Mouse (Mus musculus) kidney, postnatal 14 days (tissue): ENCODE data around the gene Msmb.
"Not testable (repeated sequence)": the region's sequence is repeated elsewhere in the genome, so short reads cannot be mapped to it uniquely, and the experiment has no call there.

ENCODE experiments used
- DNase-seq: peaks from one replicate; pipeline ENCODE4 v3.0.0; 2022; ENCODE audit warnings: mixed read lengths

Gene Msmb

DNA sequence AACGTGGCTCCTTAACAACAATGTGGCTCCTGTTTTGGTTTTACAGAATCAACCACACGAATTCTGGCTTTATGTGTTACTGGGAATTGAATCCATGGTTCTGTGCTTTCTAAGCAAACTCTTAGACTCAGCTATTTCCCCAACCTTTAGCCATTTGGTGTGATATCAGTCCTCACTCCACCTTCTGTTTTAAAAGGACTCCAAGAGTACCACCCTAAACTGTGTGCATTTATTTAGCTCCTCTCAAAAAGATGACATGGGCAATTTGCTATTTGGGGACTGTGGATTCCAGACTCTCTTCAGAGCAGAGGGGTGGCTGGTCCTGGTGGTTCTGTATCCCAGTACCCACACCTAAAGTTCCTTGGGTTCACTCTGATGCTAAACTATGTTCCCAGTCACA is 4.8 kb downstream of the Msmb start:
- no peak for DNase-seq

DNA sequence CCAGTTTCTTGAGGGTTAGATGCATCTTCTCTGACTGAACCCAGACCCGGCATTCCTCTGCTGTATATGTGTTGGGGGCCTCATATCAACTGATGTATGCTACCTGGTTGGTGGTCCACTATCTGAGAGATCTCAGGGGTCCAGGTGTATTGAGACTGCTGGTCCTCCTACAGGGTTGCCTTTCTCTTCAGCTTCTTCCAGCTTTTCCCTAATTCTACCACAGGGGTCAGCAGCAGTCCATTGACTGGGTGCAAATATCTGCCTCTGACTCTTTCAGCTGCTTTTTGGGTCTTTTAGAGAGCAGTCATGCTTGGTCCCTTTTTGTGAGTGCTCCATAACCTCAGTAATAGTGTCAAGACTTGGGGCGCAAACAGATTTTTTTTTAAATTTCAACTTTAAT is 9.0 kb downstream of the Msmb start:
- no peak for DNase-seq

DNA sequence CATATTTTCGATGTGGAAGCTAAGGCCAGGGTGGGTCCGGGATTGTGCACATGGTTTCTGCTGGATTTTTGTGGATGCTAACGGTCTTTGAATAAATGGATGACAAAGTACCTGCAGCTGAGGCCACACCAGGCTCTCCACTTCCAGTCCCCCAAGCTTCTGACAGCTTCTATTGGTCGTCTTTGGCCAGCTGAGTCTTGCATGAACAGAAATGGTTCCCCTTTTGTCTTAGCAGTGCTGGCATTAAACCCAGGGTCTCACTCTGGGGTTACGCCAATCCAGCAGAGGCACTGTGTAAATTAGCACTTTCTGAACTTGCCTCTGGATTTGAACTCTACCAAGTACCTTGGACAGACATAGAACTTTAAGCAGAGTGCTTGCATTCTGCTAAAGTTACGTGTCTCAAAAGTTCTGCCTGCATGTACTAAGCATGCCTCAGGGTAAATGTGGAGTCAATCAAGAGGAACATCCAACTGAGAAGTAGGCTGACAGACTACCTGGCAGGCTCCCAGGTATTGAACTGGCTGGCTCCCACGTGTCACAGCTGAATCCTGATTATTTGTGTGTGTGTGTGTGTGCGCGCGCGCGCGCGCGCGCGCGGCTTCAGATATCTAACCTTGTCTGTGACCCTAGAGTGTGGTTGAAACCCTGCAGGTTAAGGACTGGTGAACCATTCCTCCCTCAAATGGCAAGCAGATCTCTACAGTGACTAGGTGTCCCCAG is 10.6 kb downstream of the Msmb start:
- no peak for DNase-seq

DNA sequence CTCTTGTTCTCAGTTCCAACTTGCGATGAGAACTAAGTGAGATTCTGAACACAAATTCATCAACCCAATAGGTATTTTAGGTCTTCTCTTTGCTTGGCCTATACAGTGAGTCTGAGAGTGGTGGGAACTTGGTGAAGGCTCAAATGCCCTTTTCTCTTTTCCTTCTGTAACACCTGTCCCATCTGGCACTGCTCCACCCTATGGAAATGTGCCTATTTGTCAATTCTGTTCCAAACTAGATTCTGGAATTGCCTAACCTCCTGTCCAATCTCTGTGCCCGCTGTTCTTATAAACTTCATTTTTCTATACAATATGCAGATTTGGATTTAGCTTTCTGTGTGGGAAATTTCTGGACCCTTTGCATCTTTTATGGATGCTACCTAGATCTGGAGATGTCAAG is 11.3 kb downstream of the Msmb start:
- no peak for DNase-seq

DNA sequence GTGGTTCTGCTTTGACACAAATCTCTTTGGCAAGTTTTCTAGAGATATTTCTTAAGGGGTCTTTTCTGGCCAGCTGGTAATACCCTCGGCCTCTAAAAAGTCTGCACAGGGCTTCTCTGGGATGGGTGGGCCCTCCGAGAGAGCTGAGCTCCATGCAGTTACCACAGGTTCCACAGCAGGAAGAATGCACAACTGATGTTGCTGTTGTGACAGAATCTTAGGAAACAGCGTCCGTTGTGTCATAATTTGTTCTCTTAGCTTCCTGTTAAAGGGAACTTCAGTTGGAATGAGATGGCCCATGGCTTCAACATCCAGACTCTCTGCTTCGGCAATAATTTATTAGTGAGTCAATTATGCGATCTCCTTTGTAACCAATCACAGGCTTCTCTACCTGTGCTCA is 12.9 kb downstream of the Msmb start:
- DNase-seq, result no peak

DNA sequence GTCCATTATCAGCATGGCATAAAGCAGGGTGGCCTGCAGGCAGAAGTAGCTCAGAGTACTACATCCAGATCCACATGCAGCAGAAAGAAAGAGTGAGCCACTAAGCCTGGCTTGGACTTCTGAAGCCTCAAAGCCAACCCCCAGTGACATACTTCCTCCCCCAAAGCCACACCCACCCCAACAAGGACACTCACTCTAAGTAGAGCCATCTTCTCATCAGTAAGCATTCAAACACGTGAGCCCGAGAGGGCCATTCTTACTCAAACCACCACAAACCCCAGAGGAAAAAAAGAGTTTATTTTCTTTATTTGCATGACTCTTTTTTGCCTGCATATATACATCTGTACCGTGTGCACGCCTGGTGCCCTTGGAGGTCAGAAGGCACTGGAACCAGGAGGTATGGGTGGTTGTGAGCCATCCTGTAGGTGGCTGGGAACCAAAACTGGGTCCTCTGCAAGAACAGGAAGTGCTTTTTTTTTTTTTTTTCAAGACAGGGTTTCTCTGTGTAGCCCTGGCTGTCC is 17.4 kb downstream of the Msmb start:
- DNase-seq, result no peak

DNA sequence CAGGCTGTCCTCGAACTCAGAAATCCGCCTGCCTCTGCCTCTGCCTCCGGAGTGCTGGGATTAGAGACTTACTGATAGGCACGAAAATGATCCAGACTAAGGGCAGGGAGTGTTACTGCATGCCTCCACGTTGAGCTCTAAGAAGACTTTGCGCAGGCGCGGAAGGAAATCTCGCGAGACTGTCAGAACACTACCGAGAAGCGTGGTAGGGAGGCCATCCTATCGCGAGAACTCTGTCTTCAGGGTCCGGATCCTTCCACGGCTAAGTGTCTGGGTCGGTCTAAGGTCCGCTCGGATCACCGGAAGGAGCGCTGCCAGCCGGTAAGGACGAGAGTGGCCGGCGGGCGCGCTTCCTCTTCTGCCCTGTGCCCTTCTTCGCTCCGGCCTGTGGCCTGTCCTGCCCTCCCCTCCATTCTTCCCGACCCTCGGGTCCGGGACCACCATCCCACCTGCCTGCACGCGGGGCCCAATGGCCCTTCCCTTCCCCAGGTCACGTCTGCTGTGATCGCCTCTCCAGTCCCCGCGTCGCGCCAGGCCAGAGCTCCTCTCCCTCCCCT is 17.9 kb downstream of the Msmb start, which contains the start of gene Ncoa4:
Gene Ncoa4, plus strand, starts transcription at position 176 of the 557 bp plus-strand sequence.
- DNase-seq, result peak; percentile 99

DNA sequence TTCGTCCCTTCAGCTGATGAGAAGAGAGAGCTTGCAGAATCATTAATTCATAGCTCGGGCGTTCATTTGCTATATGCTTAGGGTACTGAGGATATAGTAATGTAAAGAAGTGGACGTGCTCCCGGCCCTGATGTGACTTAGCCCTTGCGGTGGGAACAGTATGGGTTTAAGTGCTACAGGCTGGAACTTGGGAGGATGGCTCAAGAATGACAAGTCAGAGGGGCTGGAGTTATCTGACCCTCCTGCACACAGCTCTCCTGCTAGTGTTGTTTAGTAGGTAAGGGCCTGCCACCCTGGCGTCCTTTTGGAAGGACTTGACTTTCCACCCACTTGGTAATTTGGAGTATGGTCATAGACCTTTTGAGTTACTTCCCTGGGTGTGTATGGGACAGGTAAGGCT is 18.7 kb downstream of the Msmb start:
- DNase-seq, result no peak

DNA sequence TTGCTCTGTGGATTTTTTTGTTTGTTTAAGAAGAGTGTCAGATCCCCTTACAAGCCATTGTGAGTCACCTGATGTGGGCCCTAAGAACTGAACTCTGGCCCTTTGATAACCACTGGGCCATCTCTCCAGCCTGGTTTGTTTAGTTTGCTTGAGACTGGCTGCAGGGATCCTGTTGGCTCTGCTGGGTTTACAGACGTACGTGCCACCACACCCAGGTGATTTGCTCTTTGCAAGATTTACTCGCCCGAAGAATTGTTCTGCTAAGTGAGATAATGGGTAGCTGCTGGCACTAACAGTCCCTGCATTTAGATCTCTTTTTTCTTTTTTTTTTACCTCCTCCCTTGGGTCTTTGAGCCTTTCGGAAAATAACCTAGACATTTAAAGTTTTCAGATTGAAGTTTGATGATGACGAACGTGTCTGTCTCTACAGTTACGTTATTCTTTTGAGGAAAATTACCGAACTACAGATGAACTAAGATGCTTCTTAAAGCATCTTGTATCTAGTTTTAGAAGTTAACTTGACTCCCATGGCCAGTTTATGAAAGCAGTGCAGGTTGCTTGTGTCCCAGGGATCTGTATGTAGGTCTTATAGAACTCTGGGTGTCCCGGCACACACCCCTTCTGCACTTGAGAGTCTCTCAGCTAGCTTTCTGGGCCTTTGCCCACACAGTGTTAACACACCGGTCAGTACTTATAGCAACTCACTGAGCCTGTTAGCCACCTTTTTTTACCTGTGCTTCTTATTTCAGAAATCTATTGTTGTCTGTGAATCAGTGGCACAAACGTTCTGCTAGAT is 19.5 kb downstream of the Msmb start:
- DNase-seq, result no peak

DNA sequence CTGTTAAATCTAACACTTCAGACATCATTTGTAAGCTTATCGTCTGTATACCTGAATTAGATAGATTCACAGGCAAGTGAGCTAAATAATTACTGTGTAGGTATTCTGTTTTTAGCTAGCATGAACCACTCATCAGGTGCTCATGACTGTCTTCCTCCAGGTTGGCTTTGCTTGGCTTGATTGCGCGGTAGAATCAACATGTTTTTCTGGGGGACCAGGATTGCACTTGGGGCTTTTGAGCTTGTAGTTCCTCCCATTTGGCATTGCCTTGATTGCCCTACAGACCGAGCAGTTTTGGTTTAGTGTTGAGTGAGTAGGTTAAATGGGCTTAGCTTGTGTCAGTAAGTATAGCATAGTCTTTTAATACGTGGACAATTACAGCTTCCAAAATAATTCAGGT is 20.4 kb downstream of the Msmb start:
- DNase-seq, result no peak

DNA sequence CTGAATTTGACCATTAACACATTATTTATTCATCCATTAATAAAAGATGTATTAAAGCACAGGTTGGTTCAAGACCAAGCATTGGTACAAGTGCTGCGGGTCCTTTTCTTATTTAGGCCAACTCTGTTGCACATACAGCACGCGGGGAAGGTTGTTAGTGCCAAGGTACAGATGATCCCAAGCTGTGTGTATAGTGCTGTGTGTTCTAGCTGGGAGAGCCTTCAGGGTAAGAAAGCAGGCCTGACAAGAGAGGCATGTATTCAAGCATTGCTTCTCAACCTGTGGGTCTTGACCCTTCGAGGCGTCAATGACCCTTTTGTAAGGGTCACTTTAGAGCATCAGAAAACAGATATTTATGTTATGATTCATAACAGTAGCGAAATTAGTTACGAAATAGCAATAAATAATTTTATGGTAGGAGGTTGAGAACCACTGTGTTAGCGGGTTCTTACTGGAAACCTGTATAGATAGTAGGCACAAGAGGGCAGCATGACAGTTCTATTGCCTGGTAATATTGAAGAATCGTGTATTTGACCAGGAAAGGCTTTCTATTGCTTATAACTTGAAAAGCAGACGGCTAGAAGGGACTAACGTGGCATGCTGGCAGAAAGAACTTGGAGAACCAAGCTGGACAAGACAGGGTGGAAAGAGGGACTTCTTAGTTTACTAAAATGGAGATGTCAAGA is 21.5 kb downstream of the Msmb start:
- no peak for DNase-seq

DNA sequence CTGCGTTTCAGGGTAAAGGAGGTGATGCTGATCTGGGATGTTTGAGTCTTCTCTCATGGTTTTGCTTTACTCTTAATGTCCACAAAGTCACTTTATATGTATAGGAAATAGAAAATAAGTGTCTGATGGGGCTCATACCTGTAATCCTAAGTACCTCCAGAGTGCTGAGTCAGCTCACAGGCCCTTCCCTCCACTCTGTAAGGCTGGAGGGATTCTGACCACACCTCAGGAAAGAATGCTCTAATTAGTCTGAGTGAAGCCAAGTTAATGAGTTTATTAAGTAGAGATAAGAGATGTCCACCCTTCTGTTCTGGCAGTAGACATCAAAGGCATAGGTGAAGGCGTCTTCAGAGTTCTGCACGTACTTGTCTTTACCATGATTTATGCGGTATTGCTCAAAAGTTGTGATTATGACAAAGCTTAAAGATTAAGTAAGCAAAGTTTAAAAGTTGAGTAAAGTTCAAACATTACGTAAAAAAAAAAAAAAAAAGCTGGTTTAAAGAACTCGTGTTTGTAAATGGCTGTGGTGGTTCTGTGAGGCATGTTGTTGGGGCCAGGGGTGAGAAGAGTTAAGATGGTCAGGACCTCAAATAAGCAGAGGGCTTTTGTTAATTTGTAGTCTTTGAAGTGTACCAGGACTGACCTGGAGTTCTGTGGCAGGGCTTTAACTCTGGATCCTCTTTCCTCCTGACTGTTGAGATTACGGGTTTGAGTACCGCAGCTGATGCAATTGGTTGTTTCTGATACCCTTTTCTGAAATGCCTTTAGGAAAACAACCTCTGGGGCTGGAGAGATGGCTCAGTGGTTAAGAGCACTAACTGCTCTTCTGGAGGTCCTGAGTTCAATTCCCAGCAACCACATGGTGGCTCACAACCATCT is 22.6 kb downstream of the Msmb start:
- DNase-seq, result no peak

DNA sequence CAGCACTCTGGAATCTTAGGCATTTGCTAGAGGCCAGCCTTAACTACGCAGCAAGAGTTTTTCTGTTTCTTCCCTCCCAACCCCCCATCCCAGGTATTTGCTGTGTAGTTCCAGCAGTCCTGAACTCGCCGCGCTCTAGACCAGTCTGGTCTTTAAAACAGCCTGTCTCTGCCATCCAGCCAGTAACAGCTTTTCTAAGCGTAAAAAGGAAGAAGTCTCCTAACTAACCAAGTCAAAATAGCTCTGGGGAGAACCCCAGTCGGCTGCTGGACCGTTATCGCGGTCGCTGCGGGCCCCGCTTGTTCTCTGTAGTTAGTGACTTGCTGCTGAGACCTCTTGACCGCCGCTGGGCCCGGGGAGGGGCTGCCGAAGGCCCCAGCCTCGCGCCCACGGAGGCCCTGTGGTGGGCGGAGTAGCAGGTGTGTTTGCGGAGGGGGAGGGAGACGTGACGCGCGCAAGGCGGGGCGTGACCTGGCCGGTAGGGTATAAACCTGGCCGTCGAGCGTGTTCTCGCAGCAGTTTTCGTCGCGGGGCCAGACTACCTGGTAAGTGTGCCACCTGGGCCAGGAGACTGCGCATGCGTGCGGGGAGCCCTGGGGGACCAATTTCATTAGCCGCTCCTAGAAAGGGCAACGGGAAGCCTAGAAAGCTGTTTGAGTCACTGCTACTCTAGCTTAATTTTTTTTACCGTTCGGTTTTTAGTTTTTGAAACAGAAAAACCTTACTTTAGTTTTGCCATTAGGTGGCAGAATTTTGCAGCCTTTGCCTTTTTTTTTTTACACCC is 23.6 kb downstream of the Msmb start:
- peak; percentile 93 for DNase-seq

DNA sequence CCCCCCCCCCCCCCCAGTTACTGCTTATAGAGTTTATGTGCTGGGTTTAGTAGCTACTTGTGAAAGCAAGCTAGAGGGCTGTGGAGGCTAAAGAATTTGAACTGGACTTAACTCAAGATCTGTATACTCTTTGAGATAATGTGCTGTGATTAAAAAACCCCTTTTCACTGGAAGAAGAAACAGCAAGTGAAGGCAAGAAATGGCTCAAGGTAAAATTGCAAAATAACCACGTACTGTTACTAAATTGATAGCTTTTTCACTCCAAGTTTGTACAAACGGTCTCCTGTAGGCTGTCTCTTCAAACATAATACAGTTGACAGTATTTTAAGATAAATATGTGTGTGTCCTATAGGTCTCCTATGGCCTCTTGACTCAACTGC is 24.2 kb downstream of the Msmb start:
- DNase-seq, result no peak

DNA sequence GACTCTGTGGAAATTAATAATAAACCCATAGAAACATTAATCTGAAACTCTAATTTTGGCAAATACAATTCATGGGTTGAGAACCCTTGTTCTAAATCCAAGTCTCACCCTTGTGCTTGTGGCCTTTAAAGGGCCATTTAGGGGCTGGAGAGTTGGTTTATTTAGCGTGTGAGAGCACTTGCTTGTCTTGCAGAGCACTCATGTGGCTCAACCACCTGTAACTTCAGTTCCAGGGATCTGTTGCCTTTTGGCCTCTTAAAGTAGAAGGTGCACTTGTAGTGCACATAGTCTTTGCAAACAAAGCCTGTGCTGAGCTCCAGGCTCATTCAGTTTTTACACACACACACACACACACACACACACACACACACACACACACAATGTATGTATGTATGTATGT is 25.0 kb downstream of the Msmb start:
- DNase-seq, result no peak

DNA sequence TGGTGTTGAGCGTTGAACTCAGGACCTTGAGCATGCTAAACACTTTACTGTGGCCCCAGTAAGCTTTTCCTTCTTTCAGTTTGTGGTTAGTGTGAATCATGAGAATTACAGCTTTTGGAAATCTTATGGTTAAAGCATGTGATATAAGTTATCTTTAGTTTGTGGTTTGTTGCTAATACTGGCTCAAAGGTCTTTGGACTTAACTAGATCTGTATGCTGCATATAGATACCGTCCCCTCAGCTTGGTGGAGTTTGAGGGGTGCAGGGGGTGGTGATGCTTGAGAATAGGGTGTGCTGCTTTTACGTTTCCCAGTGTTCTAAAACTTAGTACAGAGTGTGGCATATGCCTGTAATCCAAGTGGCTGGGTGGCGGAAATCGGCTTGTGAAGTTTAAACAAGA is 25.5 kb downstream of the Msmb start:
- no peak for DNase-seq

DNA sequence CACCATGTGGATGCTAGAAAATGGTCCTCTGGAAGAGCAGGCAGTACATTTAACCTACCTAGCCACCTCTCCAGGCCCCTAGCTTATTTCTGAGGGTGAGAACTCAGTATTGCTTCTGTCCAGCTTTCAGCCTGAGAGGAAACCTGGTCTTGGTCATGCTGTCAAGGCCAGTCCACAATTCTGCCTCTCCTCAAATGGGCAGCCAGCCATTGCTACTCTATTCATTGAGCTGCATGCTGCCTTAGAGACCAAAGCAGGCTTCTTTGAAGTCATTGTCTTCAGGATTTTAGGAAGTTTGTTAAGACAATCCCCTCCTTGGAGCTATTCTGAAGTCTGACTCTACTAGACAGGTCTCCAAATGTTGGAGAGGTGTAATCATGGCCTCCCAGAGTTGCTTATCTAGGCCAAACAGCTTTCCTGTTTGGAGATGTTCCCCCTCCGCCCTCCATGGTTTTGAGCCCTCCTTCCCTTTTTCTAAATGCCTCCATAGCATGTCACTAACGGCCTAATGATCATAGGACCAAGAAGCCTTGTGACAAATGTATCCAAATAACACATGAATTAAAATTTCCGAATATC is 26.9 kb downstream of the Msmb start:
- no peak for DNase-seq

DNA sequence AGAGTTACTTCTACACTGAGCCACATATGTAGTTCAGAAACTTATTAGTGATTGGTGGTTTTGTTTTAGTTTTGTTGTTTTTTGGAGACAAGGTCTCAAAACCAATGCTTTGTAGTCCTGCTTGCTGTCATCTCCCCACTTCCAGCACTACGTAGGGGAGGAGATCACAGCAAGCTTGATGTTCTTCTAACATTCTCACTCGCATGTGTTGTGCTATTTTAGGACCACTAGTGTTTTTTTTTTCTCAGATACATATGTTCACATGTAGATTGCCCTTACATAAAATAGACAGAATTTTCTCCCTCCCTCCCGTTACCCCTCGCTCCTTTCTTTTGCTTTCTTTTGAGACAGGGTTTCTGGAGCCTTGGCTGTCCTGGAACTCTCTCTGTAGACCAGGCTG is 28.3 kb downstream of the Msmb start:
- no peak for DNase-seq

DNA sequence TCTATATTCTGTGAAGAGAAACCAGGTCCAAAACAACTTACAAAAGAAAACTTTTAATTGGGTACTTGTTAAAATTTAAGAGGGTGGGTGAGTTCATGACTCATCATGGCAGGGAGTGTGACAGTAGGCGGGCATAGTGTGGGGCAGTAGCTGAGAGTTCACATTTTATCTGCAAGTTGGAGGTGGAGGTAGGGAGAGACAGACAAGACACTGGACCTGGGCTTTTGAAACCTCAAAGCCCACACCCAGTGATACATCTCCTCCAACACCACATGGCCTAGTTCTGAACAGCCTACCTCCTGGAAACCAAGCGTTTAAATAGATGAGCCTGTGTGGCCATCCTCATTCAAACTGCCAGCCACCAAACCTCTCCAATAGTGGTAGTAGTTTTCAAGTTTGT is 33.5 kb downstream of the Msmb start:
- no peak for DNase-seq

DNA sequence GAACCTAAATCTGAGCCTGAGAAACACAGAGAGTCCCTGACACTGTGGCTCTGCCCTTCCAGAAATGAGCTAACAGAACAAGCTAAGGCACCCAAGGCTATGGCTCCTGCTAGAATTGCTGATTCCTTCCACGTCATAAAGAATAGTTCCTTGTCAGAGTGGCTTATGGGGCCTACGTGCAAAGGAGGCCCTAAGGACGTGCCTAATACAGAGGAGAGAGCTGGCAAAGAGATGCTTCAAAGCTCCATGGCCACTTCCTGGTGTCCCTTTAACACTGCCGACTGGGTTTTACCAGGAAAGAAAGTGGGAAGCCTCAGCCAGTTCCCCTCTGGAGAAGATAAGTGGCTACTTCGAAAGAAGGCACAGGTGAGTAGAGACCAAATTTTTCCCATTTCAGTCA is 34.8 kb downstream of the Msmb start:
- DNase-seq, result not testable (repeated sequence)
